Mouse (Mus musculus) erythroblast, embryonic 14.5 days (primary cell): Measurements from ENCODE around the gene 2510009E07Rik.

ENCODE experiments used
- GATA1 ChIP-seq: IDR thresholded peaks from 2 replicates; pipeline ENCODE4 v1.6.1; 2012; ENCODE audit warnings: low read length, inconsistent platforms, mixed read lengths
- TAL1 ChIP-seq: IDR thresholded peaks from 3 replicates; pipeline ENCODE4 v1.6.1; 2012; ENCODE audit warnings: low read length, inconsistent platforms, mixed read lengths

DNA sequence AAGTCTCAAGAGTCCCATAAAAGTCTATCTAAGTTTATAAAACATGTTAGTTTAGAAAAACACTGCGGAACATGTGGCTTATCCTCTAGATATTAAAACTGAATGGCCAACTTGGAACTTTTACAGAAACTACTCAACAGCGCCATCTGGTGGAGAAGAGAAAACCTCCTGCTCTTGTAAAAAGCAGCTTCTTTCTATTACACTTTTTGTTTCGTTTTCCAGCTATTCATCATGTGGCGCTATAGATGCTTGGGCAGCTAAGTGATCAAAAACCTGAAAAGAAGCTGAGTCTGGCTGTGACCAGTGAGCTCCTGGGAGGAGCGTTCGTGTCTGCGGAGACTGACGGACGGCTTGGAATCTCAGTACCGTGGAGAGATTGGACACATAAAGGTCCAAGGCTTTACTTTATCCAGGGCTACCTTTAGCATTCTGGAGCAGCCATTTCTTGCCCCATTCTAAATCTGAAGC is 33.5 kb upstream of the 2510009E07Rik start:
- no peak for TF ChIP-seq GATA1
- no peak for TF ChIP-seq TAL1
